Mouse (Mus musculus): ENCODE measurements around the gene Med31.

The Med31 gene

GRCm38 (mm10) chr11:72215410-72215797 lies at the start of gene Med31:
Gene Med31 (minus strand): TSS chr11:72215592.
- DNase-seq (ENCODE audit: low spot score), result no peak

DNA sequence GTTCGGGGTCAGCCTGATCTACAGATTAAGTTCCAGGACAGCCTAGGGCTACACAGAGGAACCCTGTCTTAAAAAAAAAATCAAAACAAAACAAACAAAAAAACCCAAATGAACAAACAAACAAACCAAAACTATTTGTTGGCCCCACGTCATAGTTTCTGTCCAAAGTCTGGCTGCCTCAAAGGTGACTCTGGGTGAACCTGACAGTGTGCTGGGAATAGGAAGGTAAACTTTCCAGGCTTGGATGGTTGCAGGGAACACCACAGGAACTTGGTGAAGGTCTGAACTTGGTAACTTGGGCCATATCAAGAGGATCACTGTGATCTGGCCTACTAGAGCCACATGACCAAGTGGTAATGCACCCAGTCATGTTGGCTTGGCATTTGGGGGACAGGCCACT lies 41.0 kb upstream of the Med31 start:
- DNase-seq (ENCODE audit: low spot score), result no peak

DNA sequence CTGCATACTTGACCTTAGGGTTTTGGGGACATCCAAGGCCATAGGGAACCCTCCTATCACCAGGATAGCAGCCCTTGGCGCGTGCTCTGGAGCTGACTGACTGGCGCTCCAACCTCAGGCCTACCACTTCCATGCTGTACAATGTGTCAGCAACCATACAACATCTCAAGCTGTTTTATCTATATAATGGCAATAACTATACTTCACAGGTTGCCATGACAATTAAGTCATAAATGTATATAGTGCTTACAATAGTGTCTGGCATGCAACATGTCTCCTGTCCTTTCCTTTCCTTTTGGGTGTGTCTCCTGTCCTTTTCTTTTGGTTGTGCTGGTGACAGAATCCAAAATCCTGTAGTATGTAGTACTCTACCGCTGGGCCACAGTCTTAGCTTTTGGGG lies 40.2 kb upstream of the Med31 start:
- no peak for DNase-seq (ENCODE audit: low spot score)

DNA sequence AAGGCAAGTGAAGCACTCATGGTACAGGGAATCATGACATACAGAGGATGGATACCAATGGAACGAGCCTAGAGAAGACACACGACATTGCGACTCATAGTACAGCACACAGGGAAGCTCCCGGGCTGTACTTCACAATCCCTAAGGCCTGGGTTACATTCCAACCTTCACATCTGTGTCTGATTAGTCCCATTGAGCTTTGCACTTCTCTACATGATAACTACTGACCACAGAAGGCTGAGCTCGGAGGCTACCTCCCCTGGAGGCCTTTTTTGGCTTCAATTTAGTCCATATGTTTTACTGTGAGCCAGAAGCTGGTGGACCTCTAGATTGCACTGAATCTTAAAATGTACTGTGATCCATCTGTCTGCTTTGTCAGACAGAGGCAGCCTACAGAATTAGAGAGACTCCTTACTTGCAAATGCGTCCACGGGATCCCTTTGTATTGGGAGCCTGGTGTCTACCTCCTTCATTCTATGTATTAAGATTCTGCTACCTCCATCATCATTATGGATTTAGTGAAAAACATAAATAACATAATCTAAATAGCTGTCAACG lies 29.9 kb upstream of the Med31 start:
- no peak for DNase-seq (ENCODE audit: low spot score)

- DNase-seq (ENCODE audit: low spot score), result no peak
Measured at GRCm38 (mm10) chr11:72240062-72240860, 24.9 kb upstream of the Med31 start.

GRCm38 (mm10) chr11:72234013-72234412 lies 18.6 kb upstream of the Med31 start:
- peak; percentile 29 for DNase-seq (ENCODE audit: low spot score)

DNA sequence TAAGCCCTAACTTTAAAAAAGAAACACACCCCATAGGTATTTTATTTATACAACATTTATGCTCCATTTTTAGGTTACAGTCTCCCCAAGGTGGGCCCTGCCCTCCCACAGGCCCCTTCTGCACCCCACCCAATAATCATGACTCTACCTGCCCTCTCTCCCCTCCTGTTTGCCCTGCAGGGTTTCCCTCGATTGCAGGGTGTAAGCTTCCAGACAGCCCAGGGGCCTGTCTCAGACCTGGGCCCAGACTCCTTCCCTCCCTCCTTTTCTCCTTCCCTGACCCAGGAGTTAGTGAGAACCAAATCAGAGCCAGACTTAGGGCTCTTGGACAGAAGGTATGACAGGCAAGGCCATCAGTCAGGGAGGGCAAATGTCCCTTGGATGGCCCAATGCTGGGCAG lies 17.6 kb upstream of the Med31 start:
- no peak for DNase-seq (ENCODE audit: low spot score)

- no peak for DNase-seq (ENCODE audit: low spot score)
Measured at GRCm38 (mm10) chr11:72232068-72232467, 16.7 kb upstream of the Med31 start.

- DNase-seq (ENCODE audit: low spot score), result no peak
Measured at GRCm38 (mm10) chr11:72228513-72228912, 13.1 kb upstream of the Med31 start.

DNA sequence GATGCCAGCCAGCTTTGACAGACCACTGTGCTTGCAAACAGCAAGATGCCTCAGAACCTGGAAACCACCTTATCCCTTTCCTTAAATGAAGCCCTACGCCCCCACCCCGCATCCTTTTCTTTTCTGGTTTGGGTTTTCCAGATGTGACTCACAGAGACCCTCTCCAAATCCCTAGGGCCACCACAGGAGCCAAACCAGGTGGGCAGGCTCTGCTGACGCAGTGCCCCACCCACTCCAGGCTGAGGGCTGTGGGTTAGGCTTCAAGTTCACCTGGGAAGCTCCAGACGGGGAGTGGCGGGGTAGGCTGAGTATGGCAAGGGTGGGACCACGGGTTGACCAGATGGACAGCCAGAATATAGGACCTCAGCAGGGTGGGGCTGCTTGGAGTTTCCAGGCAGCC lies 11.5 kb upstream of the Med31 start:
- DNase-seq (ENCODE audit: low spot score), result no peak

DNA sequence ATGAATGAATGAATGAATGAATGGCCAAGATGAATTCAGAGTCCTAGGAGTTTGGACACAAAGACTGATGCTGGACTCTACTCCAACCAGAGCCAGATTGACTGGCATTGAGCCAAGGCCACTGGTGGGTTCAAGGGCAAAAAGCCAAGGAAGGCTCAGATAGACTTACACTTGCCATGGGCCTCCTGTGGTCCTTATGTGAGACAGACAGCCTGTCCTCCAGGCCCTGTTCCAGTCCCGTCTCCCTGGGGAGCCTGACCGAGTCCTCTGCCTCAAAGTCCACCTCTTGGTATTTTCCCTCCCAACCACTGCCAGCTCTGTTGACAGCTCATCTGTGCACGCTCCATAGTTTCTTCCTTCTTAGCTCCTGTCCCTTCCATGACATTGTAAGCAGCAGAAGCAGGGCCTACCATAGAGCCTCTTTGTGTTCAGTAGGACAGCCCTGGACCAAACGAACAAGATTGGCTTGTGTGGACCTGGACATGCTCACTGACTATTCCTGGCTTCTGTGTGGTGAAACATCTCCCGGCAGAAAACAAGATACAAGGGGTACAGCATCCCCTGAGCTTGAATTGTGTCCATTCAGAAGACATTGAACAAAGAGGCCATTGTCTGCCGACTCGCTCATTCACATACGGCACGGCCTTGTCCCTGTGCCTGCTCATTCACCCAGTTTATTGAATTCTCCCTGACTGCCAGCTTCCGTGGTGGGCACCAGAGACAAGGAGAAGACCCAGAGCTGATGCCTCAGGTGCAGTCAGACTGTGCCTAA lies 10.8 kb upstream of the Med31 start:
- DNase-seq (ENCODE audit: low spot score), result no peak

- DNase-seq (ENCODE audit: low spot score), result peak; percentile 77
Measured at GRCm38 (mm10) chr11:72224865-72225264, 9.5 kb upstream of the Med31 start.

DNA sequence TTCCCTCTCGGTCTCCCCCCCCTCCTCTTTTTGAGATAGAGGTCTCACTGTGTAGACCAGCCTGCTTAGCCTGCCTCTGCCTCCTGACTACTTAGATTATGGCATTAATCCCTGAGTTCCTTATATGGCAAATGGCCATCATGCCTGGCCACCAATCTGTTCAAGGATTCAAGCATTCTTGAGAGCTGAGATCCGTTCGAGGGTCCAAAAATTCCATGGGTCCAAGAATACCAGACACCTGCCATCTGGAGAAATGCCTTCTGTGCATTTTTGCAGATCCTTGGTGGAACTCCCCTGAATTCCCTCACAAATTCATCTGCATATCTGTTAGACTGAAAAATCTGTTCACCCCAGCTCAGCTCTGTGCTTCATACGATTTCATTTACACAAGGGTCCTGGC lies 8.0 kb upstream of the Med31 start:
- no peak for DNase-seq (ENCODE audit: low spot score)

DNA sequence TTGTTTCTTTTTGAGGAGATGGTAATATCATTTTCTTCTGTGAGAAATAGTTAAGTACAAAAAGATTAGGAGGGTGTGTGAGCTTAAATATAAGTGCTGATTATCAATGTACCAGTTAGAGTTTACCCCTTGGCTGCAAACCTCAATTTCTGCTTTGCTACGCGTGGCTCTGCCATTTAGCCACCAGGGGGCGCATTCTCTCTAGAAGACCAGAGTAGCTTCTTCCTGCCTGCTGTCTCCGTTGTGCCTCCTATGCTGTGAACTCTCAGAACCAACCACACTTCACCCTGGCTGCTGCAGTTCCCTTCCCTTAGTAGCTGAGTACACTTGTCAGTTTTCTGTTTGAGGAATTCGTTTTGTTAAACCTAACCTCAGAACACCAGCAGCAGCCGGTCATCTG lies 5.9 kb upstream of the Med31 start:
- DNase-seq (ENCODE audit: low spot score), result peak; percentile 58

DNA sequence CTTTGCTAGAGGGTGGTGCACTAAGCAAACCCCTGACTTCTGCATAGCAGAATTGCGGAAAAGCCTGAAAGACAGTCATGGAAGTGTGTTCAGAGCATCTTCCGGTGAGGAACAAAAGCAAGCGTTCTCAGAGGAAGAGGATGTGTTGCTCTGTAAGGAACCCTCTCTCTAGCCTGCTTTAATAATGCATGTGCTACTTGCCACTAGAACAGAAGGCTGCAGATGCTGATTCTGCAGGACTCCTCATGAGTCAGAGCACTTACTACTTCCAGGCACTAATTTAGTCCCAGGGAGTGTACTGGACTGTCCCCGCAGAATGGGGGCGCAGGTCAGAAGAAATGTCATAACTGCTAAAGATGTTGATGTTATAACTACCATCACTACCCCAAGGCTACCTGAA lies 1.7 kb upstream of the Med31 start:
- no peak for DNase-seq (ENCODE audit: low spot score)

GRCm38 (mm10) chr11:72214591-72215409 lies 592 bp downstream of the Med31 start:
- DNase-seq (ENCODE audit: low spot score), result peak; percentile 88

DNA sequence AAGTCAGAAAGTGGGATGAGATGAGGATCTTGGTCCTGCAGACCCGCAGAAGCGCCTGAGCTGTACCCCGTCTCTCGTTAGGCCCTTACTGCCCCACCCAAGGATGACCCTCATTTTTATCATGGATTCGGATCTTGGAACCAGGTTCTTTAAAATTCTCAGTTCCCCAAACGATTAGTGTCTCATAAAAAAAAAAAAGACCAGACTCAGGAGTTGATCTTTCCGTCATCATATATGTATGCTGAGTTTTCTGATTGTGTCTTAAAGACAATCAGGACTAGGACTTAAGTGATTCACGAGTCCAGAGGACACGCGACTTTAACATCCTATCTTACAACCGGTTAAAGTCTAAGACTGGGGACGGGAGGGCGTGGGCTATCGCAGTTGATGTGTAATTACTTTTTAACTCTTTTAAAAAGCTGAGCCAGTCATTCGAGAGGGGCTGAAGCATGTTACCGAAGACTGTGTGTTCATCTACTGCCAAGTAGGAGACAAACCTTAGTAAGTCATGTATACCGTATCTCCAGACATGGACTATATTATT lies 7.5 kb downstream of the Med31 start:
- no peak for DNase-seq (ENCODE audit: low spot score)

DNA sequence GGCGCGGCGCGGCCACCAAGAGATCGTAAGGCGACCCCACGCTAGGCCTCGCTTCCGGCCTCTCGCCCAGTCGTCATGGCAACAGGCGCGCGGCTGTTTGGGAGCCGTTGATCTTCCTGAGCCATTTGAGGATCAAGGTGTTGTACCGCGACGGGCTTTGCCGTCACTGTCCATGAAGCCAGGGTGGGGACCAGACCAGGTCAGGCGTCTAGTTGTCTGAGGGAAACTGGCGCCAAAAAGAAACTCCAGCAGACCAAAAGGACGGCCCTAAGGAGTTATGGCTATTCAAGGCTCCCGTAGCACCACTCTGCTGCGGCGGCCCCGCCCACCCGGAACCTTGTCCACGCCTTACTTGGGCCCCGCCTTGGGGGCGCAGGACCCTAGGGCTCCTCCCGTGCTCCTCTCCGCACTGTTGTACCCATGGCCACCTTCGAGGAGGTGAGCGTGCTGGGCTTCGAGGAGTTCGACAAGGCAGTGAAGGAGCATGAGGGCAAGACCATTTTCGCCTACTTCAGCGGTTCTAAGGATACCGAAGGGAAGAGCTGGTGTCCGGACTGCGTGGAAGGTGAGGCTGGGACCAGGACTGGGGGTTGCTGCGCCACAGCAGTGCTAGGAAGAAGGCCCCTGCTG lies 8.1 kb downstream of the Med31 start, which contains the start of the genes 4933427D14Rik and Txndc17:
4933427D14Rik (minus strand) TSS at position 256 of the 630 bp plus-strand sequence.
Txndc17 (plus strand) TSS at position 344 of the 630 bp plus-strand sequence.
- peak; percentile 60 for DNase-seq (ENCODE audit: low spot score)

- no peak for DNase-seq (ENCODE audit: low spot score)
Measured at GRCm38 (mm10) chr11:72206341-72207203, 8.8 kb downstream of the Med31 start, which contains the start of gene Gm43951. Gene Gm43951 (minus strand): TSS chr11:72206840.

GRCm38 (mm10) chr11:72205256-72205655 lies 10.1 kb downstream of the Med31 start:
- DNase-seq (ENCODE audit: low spot score), result no peak
